Mouse (Mus musculus) lung, embryonic 16.5 days (tissue): ENCODE data around the gene Mex3a. TPM values are rescaled to one million over a fixed set of nuclear protein-coding genes. Genes with fewer than 3 reads are reported as not detected.

Experiments used
- ATAC-seq: fragments of 200-750 bp; cut with Nextera tagmentation; 2 replicates; pipeline ENCODE4 v1.8.0; 2017; ENCODE audit warnings: low read depth, mild to moderate bottlenecking, moderate library complexity
- H3K27ac ChIP-seq: fragments of 300-500 bp; sonication (generic); 2 replicates; pipeline ENCODE4 v1.5.1; 2014; ENCODE audit warnings: mild to moderate bottlenecking, control low read depth, low read length
- H3K27me3 ChIP-seq: fragments of 300-500 bp; sonication (generic); 2 replicates; pipeline ENCODE4 v1.6.1; 2014; ENCODE audit warnings: low read depth, low read length, mixed read lengths; ENCODE audit not compliant: control insufficient read depth, insufficient read depth
- H3K36me3 ChIP-seq: fragments of 300-500 bp; sonication (generic); 2 replicates; pipeline ENCODE4 v1.6.1; 2014; ENCODE audit warnings: low read length; ENCODE audit not compliant: control insufficient read depth, insufficient read depth
- H3K4me1 ChIP-seq: fragments of 300-500 bp; sonication (generic); replicated peaks from 2 replicates; pipeline ENCODE4 v1.6.1; 2014; ENCODE audit warnings: low read length, mixed read lengths; ENCODE audit not compliant: control insufficient read depth, insufficient read depth
- H3K4me2 ChIP-seq: fragments of 300-500 bp; sonication (generic); 2 replicates; pipeline ENCODE4 v1.6.1; 2014; ENCODE audit warnings: low read depth, low read length, control low read depth
- H3K4me3 ChIP-seq: fragments of 300-500 bp; sonication (generic); 2 replicates; pipeline ENCODE4 v1.5.1; 2014; ENCODE audit warnings: mild to moderate bottlenecking, low read length, control low read depth
- H3K9ac ChIP-seq: fragments of 300-500 bp; sonication (generic); 2 replicates; pipeline ENCODE4 v1.6.1; 2014; ENCODE audit warnings: low read length, control low read depth
- H3K9me3 ChIP-seq: fragments of 300-500 bp; sonication (generic); 2 replicates; pipeline ENCODE4 v1.6.1; 2016; ENCODE audit warnings: low read length; ENCODE audit not compliant: control insufficient read depth
- WGBS: fragments of 180-500 bp; shearing (Covaris S2); extraction: QIAGEN DNeasy Blood & Tissue Kit; methylation state at CpG from one replicate; pipeline ENCODE4 v1.1.7; 2014; 5-methylcytosine and 5-hydroxymethylcytosine counted together
- polyA plus RNA-seq: library from polyadenylated mRNA; unstranded; fragments of >200 nt; fragmentation: Nextera tagmentation; extraction: Ambion mirVana; gene quantifications from 2 replicates; pipeline ENCODE4 v1.2.1, GENCODE M21; 2015

The Mex3a gene
- polyA plus RNA-seq, 1 experiment from 2014 or later: 13.5 TPM

DNA sequence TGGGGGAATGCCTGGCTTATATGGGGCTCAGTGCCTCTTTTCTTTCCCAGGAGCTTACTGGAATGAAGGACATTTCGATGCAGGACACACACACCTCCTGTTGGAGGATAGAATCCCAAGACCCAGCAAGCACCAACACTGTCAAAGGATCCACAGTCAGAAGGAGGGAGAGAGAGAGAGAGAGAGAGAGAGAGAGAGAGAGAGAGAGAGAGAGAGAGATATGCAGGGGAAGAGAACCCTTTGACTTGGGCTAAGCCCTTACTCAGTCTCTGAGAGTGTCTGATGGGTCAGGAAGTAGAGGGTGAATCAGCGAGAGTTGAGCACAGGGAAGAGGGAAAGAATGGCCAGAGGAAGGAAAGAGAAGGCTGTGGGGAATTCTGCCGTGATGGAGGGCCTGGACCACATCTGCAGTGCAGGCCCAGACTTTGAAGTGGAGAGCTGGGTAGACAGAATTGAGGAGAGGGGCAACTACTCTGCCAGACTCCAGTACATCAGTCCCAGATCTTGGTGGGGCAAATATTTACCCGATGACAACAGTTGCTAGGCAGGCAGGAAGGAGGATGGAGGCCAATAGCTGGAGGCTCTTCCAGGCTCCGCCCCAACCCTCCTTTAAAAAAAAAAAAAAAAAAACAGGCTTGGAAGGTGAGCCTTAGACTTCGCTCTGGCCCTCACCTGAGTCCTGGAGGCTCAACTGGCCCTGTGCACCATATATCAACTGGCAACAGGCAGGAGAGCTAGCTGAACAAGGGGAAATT is 19.9 kb upstream of the Mex3a start:
- Histone ChIP-seq H3K4me2 (peak overlapping the region; percentile 9; the same call in 1 of the 2 replicates), H3K27me3 (no peaks in the 10 kb centered on the region), H3K9ac (peak overlapping the region; percentile 25; the same call in 1 of the 2 replicates), H3K27ac (peak overlapping the region; percentile 58), H3K9me3 (no peaks in the 10 kb centered on the region), H3K4me1 (peaks cover 47% of the 10 kb centered on the region), H3K4me3 (no peak overlapping the region), H3K36me3 (no peaks in the 10 kb centered on the region)
- WGBS: 31% methylated on average over 6 of the region's 6 CpGs
- no peak for ATAC-seq

DNA sequence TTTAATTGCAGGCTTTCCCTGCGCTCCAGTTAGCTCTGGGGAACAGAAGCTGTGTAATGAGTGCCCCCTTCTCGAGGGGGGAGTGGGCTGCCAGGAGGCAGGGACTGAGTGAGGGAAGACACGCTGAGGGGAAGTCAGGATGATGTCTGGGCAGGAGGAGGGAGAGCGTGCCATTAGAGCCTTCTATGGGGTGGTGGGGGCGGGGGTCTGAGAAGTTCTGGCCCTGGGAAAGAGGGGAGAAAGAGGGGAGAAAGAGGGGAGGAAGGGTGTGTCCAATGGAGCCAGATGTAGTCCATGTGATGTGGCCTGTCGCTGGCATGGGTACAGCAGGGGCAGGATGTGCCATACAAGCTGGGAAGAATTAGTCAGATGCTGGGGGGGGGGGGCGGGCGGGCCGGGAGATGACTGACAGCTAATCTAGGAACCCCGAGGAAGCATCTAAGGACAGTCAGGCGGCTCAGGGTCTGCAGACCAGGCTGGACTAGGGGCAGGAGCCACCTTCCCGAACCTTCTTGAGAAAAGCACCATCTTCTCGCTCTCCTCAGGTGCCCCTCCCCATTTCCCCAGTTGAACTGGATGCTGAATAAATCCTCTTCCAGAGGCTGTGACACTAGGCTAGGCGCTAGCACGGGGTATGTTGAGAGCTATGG is 19.2 kb upstream of the Mex3a start:
- no peaks in the 10 kb centered on the region for H3K36me3 ChIP-seq
- H3K27me3 ChIP-seq: no peaks in the 10 kb centered on the region
- no peaks in the 10 kb centered on the region for H3K9me3 ChIP-seq
- 29% methylated on average over 12 of the region's 15 CpGs for WGBS
- H3K27ac ChIP-seq: peak overlapping the region; percentile 58
- H3K4me3 ChIP-seq: no peak overlapping the region
- H3K4me2 ChIP-seq: peak overlapping the region; percentile 9; the same call in 1 of the 2 replicates
- peak overlapping the region; percentile 30 for H3K9ac ChIP-seq
- peaks cover 47% of the 10 kb centered on the region for H3K4me1 ChIP-seq
- no peak for ATAC-seq

- Histone ChIP-seq H3K27ac (peak overlapping the region; percentile 34), H3K4me1 (peaks cover 47% of the 10 kb centered on the region), H3K4me2 (no peak overlapping the region), H3K36me3 (no peaks in the 10 kb centered on the region), H3K9me3 (no peaks in the 10 kb centered on the region), H3K9ac (peak overlapping the region; percentile 30; the same call in 1 of the 2 replicates), H3K27me3 (no peaks in the 10 kb centered on the region), H3K4me3 (no peak overlapping the region)
- WGBS: 77% methylated on average over 7 of the region's 7 CpGs
- no peak for ATAC-seq
Observed at GRCm38 (mm10) chr3:88513546-88514115, 18.6 kb upstream of the Mex3a start.

- Histone ChIP-seq H3K4me2 (no peak overlapping the region), H3K27ac (peak overlapping the region; percentile 34), H3K4me3 (no peak overlapping the region), H3K36me3 (no peaks in the 10 kb centered on the region), H3K4me1 (peaks cover 44% of the 10 kb centered on the region), H3K27me3 (no peaks in the 10 kb centered on the region), H3K9ac (peak overlapping the region; percentile 8; the same call in 1 of the 2 replicates), H3K9me3 (no peaks in the 10 kb centered on the region)
- 58% methylated on average over 10 of the region's 10 CpGs for WGBS
- ATAC-seq: peak; percentile 34; the same call in 1 of the 2 replicates
Observed at GRCm38 (mm10) chr3:88514231-88515094, 17.7 kb upstream of the Mex3a start.

DNA sequence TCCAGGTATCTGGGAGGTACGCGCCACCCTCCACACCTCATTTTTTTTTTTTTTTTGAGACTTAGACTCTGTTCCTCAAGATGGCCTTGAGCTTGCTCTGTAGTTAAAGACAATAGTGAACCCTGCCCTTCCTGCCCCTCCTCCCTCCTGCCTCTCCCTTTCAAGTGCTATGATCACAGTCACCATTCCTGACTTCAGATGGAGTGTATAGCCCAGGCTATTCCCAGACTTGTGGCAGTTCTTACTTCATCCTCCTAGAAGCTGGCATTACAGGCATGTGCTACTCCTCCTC is 17.2 kb upstream of the Mex3a start:
- Histone ChIP-seq H3K4me3 (no peak overlapping the region), H3K9me3 (no peaks in the 10 kb centered on the region), H3K9ac (no peak overlapping the region), H3K4me1 (peaks cover 42% of the 10 kb centered on the region), H3K27ac (no peak overlapping the region), H3K4me2 (no peak overlapping the region), H3K27me3 (no peaks in the 10 kb centered on the region), H3K36me3 (no peaks in the 10 kb centered on the region)
- 87% methylated on average over 2 of the region's 2 CpGs for WGBS
- no peak for ATAC-seq

DNA sequence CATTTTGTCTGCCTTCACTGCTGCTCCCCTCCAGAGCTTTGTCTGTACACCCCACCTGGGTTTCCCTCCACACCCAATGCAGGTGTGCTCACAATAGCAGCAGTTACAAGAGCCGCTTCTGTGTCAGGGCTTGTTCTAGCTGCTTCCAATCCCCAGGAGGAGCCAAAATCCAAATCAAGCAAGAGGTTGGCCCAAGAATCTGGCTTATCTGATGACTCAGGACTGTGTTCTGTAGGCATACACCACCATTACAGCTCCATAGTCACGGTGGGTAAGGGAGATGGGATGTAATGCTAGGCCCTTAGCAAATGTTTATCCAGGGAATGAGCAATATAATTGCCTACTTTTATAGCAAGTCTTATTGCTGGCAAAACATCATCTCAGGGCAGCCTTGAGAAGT is 15.8 kb upstream of the Mex3a start:
- H3K36me3 ChIP-seq: no peaks in the 10 kb centered on the region
- no peaks in the 10 kb centered on the region for H3K9me3 ChIP-seq
- no peaks in the 10 kb centered on the region for H3K27me3 ChIP-seq
- no peak overlapping the region for H3K4me2 ChIP-seq
- peaks cover 34% of the 10 kb centered on the region for H3K4me1 ChIP-seq
- H3K4me3 ChIP-seq: no peak overlapping the region
- ATAC-seq: no peak
- 70% methylated on average over 2 of the region's 2 CpGs for WGBS
- H3K27ac ChIP-seq: no peak overlapping the region
- no peak overlapping the region for H3K9ac ChIP-seq

- H3K9me3 ChIP-seq: no peaks in the 10 kb centered on the region
- ATAC-seq: no peak
- H3K4me3 ChIP-seq: no peak overlapping the region
- H3K27ac ChIP-seq: no peak overlapping the region
- no peak overlapping the region for H3K9ac ChIP-seq
- 85% methylated on average over 4 of the region's 4 CpGs for WGBS
- H3K4me1 ChIP-seq: peaks cover 14% of the 10 kb centered on the region
- H3K27me3 ChIP-seq: no peaks in the 10 kb centered on the region
- H3K36me3 ChIP-seq: no peaks in the 10 kb centered on the region
- H3K4me2 ChIP-seq: no peak overlapping the region
Observed at GRCm38 (mm10) chr3:88518411-88518810, 13.8 kb upstream of the Mex3a start.

DNA sequence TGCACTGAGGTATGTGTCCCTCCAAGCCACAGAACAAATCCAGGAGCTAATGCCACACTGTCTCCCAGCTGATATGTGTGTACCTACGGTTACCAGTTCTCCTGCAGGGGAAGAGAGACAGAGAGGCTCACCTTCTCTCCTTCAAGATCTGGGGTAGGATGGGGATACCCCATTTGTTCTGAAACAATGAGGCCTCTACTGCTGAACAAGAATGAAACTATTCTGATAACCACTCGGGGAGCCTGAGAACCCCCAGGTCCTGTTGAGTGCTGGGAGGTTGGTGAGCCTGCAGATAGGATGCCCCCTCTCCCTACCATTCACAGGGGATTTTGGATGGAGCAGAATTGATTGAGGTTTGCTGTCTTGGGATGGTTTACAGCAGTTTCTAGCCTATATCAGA is 12.1 kb upstream of the Mex3a start:
- H3K27ac ChIP-seq: no peak overlapping the region
- H3K9ac ChIP-seq: no peak overlapping the region
- H3K27me3 ChIP-seq: no peaks in the 10 kb centered on the region
- no peak for ATAC-seq
- H3K4me3 ChIP-seq: no peak overlapping the region
- no peaks in the 10 kb centered on the region for H3K9me3 ChIP-seq
- no peaks in the 10 kb centered on the region for H3K4me1 ChIP-seq
- 72% methylated on average over 2 of the region's 2 CpGs for WGBS
- H3K4me2 ChIP-seq: no peak overlapping the region
- H3K36me3 ChIP-seq: 0 out of 2 replicates have a peak, but pooled peaks cover 2% of the 10 kb centered on the region

DNA sequence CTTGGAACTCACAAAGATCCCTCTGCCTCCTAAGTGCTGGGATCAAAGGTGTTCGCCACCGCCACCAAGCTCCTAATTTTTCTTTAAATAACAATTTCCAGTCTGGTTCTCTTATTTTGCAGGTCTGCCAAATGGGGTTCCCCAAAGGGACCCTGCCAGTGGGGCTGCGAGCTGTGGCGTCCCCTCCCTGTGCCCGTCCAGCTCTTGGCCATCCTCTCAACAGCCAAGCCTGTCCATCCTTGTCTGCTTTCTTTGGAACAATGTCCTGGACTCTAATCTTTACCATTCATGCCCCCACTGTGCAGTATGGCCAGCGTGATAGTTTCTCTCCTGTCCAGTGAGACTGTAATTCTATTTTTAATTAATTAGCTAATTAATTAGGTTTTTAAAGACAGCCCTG is 11.0 kb upstream of the Mex3a start:
- WGBS: 84% methylated on average over 6 of the region's 6 CpGs
- H3K27me3 ChIP-seq: no peaks in the 10 kb centered on the region
- H3K4me2 ChIP-seq: no peak overlapping the region
- H3K36me3 ChIP-seq: 0 out of 2 replicates have a peak, but pooled peaks cover 2% of the 10 kb centered on the region
- H3K27ac ChIP-seq: no peak overlapping the region
- ATAC-seq: no peak
- no peaks in the 10 kb centered on the region for H3K9me3 ChIP-seq
- no peak overlapping the region for H3K4me3 ChIP-seq
- no peaks in the 10 kb centered on the region for H3K4me1 ChIP-seq
- H3K9ac ChIP-seq: no peak overlapping the region
